Mouse (Mus musculus) lung, postnatal 4 days (tissue): ENCODE results near the gene Gm648.
A peak's percentile ranks its signal among the peaks of the same experiment; 100 is the strongest.
"Not testable (repeated sequence)": the region's sequence is repeated elsewhere in the genome, so short reads cannot be mapped to it uniquely, and the experiment has no call there.

ENCODE experiments used
- DNase-seq, 2 experiments: peaks; one replicate each; pipeline ENCODE4 v3.0.0; 2021

The Gm648 gene

GRCm38 (mm10) chrX:56549506-56549905 is at the start of gene Gm648:
Gene Gm648 (minus strand): TSS chrX:56549606.
- DNase-seq: no peak

GRCm38 (mm10) chrX:56597887-56598640 is 48.7 kb upstream of the Gm648 start, which contains the start of gene Mmgt1:
Gene Mmgt1 (minus strand): TSS chrX:56598069.
- DNase-seq: peak; percentile 93 to 97

GRCm38 (mm10) chrX:56597219-56597886 is 47.9 kb upstream of the Gm648 start:
- peak; percentile 28 to 39 for DNase-seq

- no peak for DNase-seq
Observed at GRCm38 (mm10) chrX:56578200-56578599, 28.8 kb upstream of the Gm648 start.

GRCm38 (mm10) chrX:56572465-56572864 is 23.1 kb upstream of the Gm648 start:
- peak in 1 of 2 experiments; percentile 21 for DNase-seq

- no peak for DNase-seq
Observed at GRCm38 (mm10) chrX:56553584-56553983, 4.2 kb upstream of the Gm648 start.

- peak; percentile 25 to 30 for DNase-seq
Observed at GRCm38 (mm10) chrX:56537162-56537561, 12.2 kb downstream of the Gm648 start.

GRCm38 (mm10) chrX:56531266-56531665 is 18.1 kb downstream of the Gm648 start:
- DNase-seq: peak; percentile 36 to 61

- not testable (repeated sequence) for DNase-seq
Observed at GRCm38 (mm10) chrX:56524442-56524841, 25.0 kb downstream of the Gm648 start, which contains the start of gene Gm10477. Gene Gm10477 (plus strand): TSS chrX:56524742.

- no peak for DNase-seq
Observed at GRCm38 (mm10) chrX:56497241-56497640, 52.2 kb downstream of the Gm648 start.
